Mouse (Mus musculus) testis, adult 2 months (tissue): ENCODE measurements around the gene Gabrb1.

Experiments used
- CTCF ChIP-seq: fragments of 200-500 bp; IDR thresholded peaks from 2 replicates; pipeline ENCODE4 v1.5.1; 2012; ENCODE audit warnings: low read depth, mild to moderate bottlenecking, inconsistent platforms, low read length, moderate library complexity; ENCODE audit not compliant: control insufficient read depth, insufficient read depth, insufficient replicate concordance
- POLR2A ChIP-seq: fragments of 200-500 bp; IDR thresholded peaks from 2 replicates; pipeline ENCODE4 v1.6.1; 2012; ENCODE audit warnings: low read depth, mild to moderate bottlenecking, inconsistent platforms, low read length, moderate library complexity; ENCODE audit not compliant: control insufficient read depth

- no peak for TF ChIP-seq POLR2A
- no peak for TF ChIP-seq CTCF
These were observed 418.9 kb downstream of the Gabrb1 start for GRCm38 (mm10) chr5:72076781-72077180.
